Mouse (Mus musculus) brain, embryonic 14.5 days (tissue): Measurements from ENCODE around the gene Proca1. TPM values are rescaled to one million over a fixed set of nuclear protein-coding genes. Genes with fewer than 3 reads are reported as not detected.
A peak's percentile ranks its signal among the peaks of the same experiment; 100 is the strongest.

Experiments
- DNase-seq: peaks from one replicate; pipeline ENCODE4 v3.0.0-alpha.2; 2011; ENCODE audit warnings: low read depth
- CTCF ChIP-seq: fragments of 200-500 bp; IDR thresholded peaks from 2 replicates; pipeline ENCODE4 v1.5.1; 2012; ENCODE audit warnings: inconsistent platforms, mild to moderate bottlenecking, moderate library complexity, borderline replicate concordance; ENCODE audit not compliant: insufficient read depth, insufficient read length; ENCODE audit errors: extremely low read depth
- POLR2A ChIP-seq: fragments of 200-500 bp; IDR thresholded peaks from 2 replicates; pipeline ENCODE4 v1.6.1; 2012; ENCODE audit warnings: mild to moderate bottlenecking, inconsistent platforms, borderline replicate concordance; ENCODE audit not compliant: poor library complexity, insufficient read depth, insufficient read length, severe bottlenecking; ENCODE audit errors: extremely low read depth
- polyA plus RNA-seq: library from polyadenylated mRNA; depleted of rRNA; stranded (reverse); fragments of >200 nt; gene quantifications from 2 replicates; pipeline ENCODE4 v1.2.3, GENCODE M21; 2012; rRNA removed

The Proca1 gene
- polyA plus RNA-seq, 1 experiment, result 1.0 TPM

- TF ChIP-seq POLR2A (no peak), CTCF (no peak)
- no peak for DNase-seq
These were observed 18.3 kb downstream of the Proca1 start for GRCm38 (mm10) chr11:78211513-78211912.

GRCm38 (mm10) chr11:78213086-78213817 lies 20.1 kb downstream of the Proca1 start:
- no peak for DNase-seq
- TF ChIP-seq POLR2A (no peak), CTCF (no peak)

GRCm38 (mm10) chr11:78215709-78216317 lies 22.6 kb downstream of the Proca1 start:
- DNase-seq, result no peak
- TF ChIP-seq CTCF, result no peak
- no peak for TF ChIP-seq POLR2A

- DNase-seq, result no peak
- no peak for TF ChIP-seq POLR2A
- TF ChIP-seq CTCF, result no peak
These were observed 30.4 kb downstream of the Proca1 start for GRCm38 (mm10) chr11:78223586-78223985.

GRCm38 (mm10) chr11:78231518-78231917 lies 38.3 kb downstream of the Proca1 start:
- TF ChIP-seq CTCF (no peak), POLR2A (no peak)
- DNase-seq, result no peak

DNA sequence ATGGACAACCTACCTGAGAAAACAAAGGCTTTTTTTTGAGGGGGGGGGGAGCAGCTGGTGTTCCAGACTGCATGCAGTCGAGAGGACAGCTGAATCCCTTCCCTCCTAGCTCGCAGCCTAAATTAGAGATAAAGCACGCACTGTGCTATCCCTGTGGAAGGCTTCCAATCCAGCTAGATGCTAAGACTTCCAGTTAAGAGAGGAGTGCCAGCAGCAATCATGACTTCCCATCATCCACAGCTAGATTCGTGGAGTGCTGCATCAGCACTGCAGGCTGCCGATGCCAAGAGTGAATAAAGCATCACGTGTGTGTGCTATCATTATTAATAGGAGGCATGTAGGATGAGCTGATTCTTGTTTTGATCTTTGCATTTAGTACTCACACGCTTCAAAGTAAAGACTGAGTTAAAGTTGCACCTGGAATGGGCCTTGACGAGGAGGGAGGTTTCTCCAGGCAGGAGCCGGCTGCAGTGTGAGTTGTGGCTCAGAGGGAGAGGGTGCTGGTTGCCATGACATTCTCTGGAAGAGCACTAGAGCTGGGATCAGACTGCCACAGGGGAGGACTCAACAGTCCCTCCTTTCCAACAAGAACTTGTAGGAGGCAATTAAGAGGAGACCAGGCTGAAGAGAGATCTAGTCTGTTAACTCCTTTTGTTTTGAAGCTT lies 47.1 kb downstream of the Proca1 start:
- no peak for DNase-seq
- TF ChIP-seq CTCF, result no peak
- no peak for TF ChIP-seq POLR2A

GRCm38 (mm10) chr11:78245261-78245626 lies 52.1 kb downstream of the Proca1 start:
- DNase-seq, result peak; percentile 2
- TF ChIP-seq CTCF (no peak), POLR2A (no peak)

DNA sequence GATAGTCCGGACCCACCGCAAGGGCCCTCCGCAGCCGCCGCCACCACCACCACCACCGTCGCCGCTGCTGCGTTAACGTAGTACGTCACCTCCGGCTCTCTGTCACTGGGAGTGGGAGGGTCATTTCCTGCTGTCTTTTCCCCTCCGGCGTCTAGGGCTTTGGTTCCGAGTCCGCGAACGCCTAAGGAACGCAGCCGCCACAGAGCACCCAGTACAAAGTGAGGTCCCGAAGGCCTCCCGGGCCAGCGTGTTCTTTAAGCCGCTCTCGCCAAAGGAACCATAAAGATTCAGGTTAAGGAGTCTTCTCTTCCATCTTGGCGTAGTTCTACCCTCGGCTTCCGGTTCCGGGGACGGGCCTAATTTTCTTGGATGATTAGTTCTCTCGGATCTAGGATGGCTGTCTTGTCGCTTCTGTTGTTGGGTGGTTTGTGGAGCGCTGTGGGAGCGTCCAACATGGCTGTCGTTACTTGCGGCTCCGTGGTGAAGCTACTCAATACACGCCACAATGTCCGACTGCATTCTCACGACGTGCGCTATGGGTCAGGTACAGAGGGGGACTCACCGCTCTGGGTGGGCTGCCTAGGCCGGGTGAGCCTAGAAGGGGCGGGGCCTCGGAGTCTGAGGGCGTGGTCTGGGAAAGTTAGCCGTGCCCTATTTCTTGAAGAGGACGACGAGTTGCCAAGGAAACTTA lies 52.6 kb downstream of the Proca1 start, which contains the start of the genes Sdf2 and Supt6:
Sdf2 (plus strand) TSS at position 120 of the 691 bp plus-strand sequence.
Supt6 (minus strand) TSS at position 361 of the 691 bp plus-strand sequence.
- DNase-seq, result peak; percentile 96
- peak; percentile 69; the same call in 1 of the 2 replicates for TF ChIP-seq POLR2A
- no peak; the same call in 1 of the 2 replicates for TF ChIP-seq CTCF

DNA sequence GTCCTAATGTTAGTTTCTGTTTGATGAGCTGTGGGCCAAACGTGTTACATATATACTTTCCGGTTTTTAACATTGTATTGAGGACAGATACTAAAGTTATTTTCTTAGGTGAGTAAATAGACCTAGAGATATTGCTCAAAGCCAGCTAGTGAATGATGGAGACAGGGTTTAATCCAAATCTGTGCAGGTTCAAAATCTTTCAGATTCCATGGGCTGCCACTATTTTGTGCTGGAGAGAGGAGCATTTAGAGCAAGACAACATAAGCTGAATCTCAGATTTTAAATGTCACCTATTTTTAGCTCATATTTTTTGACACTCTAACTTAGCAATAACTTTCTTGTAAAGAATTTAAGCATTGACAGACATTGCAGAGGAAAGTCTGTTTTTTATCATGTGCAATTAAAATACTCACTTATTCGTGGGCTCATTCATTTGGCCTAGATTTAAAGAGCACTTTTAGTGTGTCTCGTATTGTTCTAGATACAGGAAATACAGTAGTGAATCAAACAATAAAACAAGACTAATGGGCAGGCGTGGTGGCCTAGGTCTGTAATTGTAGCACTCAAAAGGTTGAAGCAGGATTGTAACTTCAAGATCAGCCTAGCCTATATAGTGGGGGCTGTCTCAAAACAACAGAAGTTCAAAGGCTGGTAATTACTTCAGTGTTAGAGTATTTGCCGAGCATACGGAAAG lies 53.3 kb downstream of the Proca1 start:
- TF ChIP-seq POLR2A (no peak), CTCF (no peak)
- no peak for DNase-seq

- no peak for TF ChIP-seq CTCF
- TF ChIP-seq POLR2A, result no peak
- no peak for DNase-seq
These were observed 53.8 kb downstream of the Proca1 start for GRCm38 (mm10) chr11:78247012-78247348.

GRCm38 (mm10) chr11:78247727-78248140 lies 54.5 kb downstream of the Proca1 start:
- DNase-seq, result peak; percentile 6
- no peak for TF ChIP-seq CTCF
- no peak for TF ChIP-seq POLR2A

Other genes starting within 250 kb of the Proca1 start
- 64.7 and 76.0 TPM in 2 replicates for gene Phf12, start 210.6 kb upstream of the Proca1 start, polyA plus RNA-seq
- gene Dhrs13, start 161.1 kb upstream of the Proca1 start, polyA plus RNA-seq, result 30.9 and 38.7 TPM in 2 replicates
- 111 and 112 TPM in 2 replicates for gene Flot2, start 155.5 kb upstream of the Proca1 start, polyA plus RNA-seq
- gene Eral1, start 113.0 kb upstream of the Proca1 start, polyA plus RNA-seq, result 31.5 and 40.6 TPM in 2 replicates
- 19.8 and 36.5 TPM in 2 replicates for gene Fam222b, start 98.7 kb upstream of the Proca1 start, polyA plus RNA-seq
- 204 and 250 TPM in 2 replicates for gene Traf4, start 27.8 kb upstream of the Proca1 start, polyA plus RNA-seq
- gene Nek8, start 16.7 kb upstream of the Proca1 start, polyA plus RNA-seq, result 8.1 and 13.8 TPM in 2 replicates
- 13.1 and 15.4 TPM in 2 replicates for gene Tlcd1, start 16.7 kb upstream of the Proca1 start, polyA plus RNA-seq
- gene Rpl23a, start 9.8 kb upstream of the Proca1 start, polyA plus RNA-seq, result 1,462 and 1,587 TPM in 2 replicates
- gene Rab34, start 5.0 kb upstream of the Proca1 start, polyA plus RNA-seq, result 67.6 and 98.9 TPM in 2 replicates
- gene Sdf2, start 52.4 kb downstream of the Proca1 start, polyA plus RNA-seq, result 109 and 130 TPM in 2 replicates
- 17.3 and 39.5 TPM in 2 replicates for gene Supt6, start 52.6 kb downstream of the Proca1 start, polyA plus RNA-seq
- 60.9 and 71.2 TPM in 2 replicates for gene 2610507B11Rik, start 68.4 kb downstream of the Proca1 start, polyA plus RNA-seq
- 0.49 and 0.72 TPM in 2 replicates for gene BC030499, start 97.4 kb downstream of the Proca1 start, polyA plus RNA-seq
- gene Spag5, start 108.1 kb downstream of the Proca1 start, polyA plus RNA-seq, result 22.0 and 42.0 TPM in 2 replicates
- gene Aldoc, start 129.6 kb downstream of the Proca1 start, polyA plus RNA-seq, result 126 and 134 TPM in 2 replicates
- 75.3 and 81.7 TPM in 2 replicates for gene Pigs, start 135.0 kb downstream of the Proca1 start, polyA plus RNA-seq
- 137 and 174 TPM in 2 replicates for gene Unc119, start 150.1 kb downstream of the Proca1 start, polyA plus RNA-seq
- gene Foxn1, start 193.2 kb downstream of the Proca1 start, polyA plus RNA-seq, result 0.03 TPM in 2 replicates
- not detected in 2 replicates for gene Slc13a2, start 228.8 kb downstream of the Proca1 start, polyA plus RNA-seq